22 mouse cellular contexts compared by ENCODE assay signal in the genomic region with DNA sequence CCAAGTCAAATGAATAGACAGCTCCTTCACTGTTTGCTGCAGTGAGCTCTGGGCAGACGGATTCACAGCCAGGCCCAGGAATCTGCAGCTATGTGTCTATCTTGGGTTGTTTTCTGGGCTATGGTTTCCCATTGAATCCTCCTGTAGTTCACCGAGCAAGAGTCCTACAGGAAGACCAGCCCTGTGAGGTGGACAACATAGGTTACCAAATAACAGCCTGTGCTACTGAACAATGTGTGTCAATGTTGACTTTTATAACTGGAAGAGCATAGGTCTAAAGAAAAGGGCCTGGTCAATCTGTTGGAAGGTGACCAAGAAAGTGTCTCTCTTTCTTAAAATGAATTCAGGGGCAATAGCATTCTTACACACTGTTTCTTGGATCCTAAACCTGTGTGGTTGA.
DNase-seq lines count a peak whose midpoint lies in the region; ATAC-seq and TF ChIP-seq lines count a peak whose summit lies in the region.
"Had no signal": no experiment of that assay in that cellular context is flagged by ENCODE, and none has a peak within 500 bp of the region (broad histone marks: within the 10 kb centered on the region; RNA-seq: fewer than 3 reads in every experiment).

No protein-coding gene starts in this region.

- no peak for TF ChIP-seq POLR2A in testis, adult 2 months (IDR thresholded peaks at IDR 0.05; ENCODE audit: control insufficient read depth, low read depth, low read length)

- H3K27me3 ChIP-seq in hindbrain, embryonic 10.5 days (ENCODE audit: insufficient read depth, poor library complexity, severe bottlenecking) = no peaks in the 10 kb centered on the region
- no peaks in the 10 kb centered on the region for H3K27me3 ChIP-seq in hindbrain, embryonic 14.5 days (ENCODE audit: control insufficient read depth, insufficient read depth, low read length)
- no peaks in the 10 kb centered on the region for H3K27me3 ChIP-seq in liver, postnatal 0 days (ENCODE audit: insufficient read depth, low read length)
- H3K27me3 ChIP-seq in midbrain, embryonic 11.5 days (ENCODE audit: control insufficient read depth, insufficient read depth, low read length) = no peaks in the 10 kb centered on the region
- no peaks in the 10 kb centered on the region for H3K27me3 ChIP-seq in midbrain, embryonic 14.5 days (ENCODE audit: control insufficient read depth, insufficient read depth, low read length)
- no peaks in the 10 kb centered on the region for H3K27me3 ChIP-seq in testis, adult 2 months (ENCODE audit: control insufficient read depth, insufficient read depth, low read length)
- H3K27me3 ChIP-seq: CH12.LX, Patski had no signal

- H3K27ac ChIP-seq in hindbrain, embryonic 10.5 days = 0 out of 2 replicates have a peak overlapping the region, but pooled peaks have one; percentile 12
- H3K27ac ChIP-seq in hindbrain, embryonic 14.5 days = no peak overlapping the region
- no peak overlapping the region for H3K27ac ChIP-seq in liver, postnatal 0 days (ENCODE audit: low read depth)
- H3K27ac ChIP-seq in midbrain, embryonic 11.5 days (ENCODE audit: low read depth, low read length) = no peak overlapping the region
- no peak overlapping the region for H3K27ac ChIP-seq in midbrain, embryonic 14.5 days (replicated peaks; ENCODE audit: low read depth, low read length)
- no peak overlapping the region for H3K27ac ChIP-seq in testis, adult 2 months (ENCODE audit: control insufficient read depth, insufficient read depth, low read depth, low read length)

- no peak overlapping the region for H3K4me3 ChIP-seq in hindbrain, embryonic 10.5 days
- H3K4me3 ChIP-seq in hindbrain, embryonic 14.5 days (replicated peaks; ENCODE audit: low read length) = no peak overlapping the region
- H3K4me3 ChIP-seq in liver, postnatal 0 days (ENCODE audit: low read depth, low read length) = no peak overlapping the region
- no peak overlapping the region for H3K4me3 ChIP-seq in midbrain, embryonic 11.5 days (ENCODE audit: low read depth, low read length)
- no peak overlapping the region for H3K4me3 ChIP-seq in midbrain, embryonic 14.5 days (replicated peaks; ENCODE audit: low read depth, low read length)
- peak overlapping the region; percentile 65 for H3K4me3 ChIP-seq in testis, adult 2 months (ENCODE audit: control insufficient read depth, low read depth, low read length)

- no peak for ATAC-seq in hindbrain, embryonic 14.5 days (ENCODE audit: low FRiP score)
- 0 out of 2 replicates have a peak, but pooled peaks have one; percentile 56 for ATAC-seq in liver, postnatal 0 days
- ATAC-seq in midbrain, embryonic 11.5 days (ENCODE audit: low FRiP score) = no peak
- ATAC-seq in midbrain, embryonic 14.5 days (ENCODE audit: low FRiP score, low TSS enrichment) = no peak
- ATAC-seq: activated CD4-positive, CD25-positive, alpha-beta regulatory T cell, adult 4 months; CD4-positive, CD25-positive, alpha-beta regulatory T cell, adult 4 months; Patski had no signal

- no peak for DNase-seq in hindbrain, embryonic 10.5 days (ENCODE audit: low spot score)
- DNase-seq in hindbrain, embryonic 14.5 days (ENCODE audit: low spot score) = no peak
- DNase-seq in liver, postnatal 0 days = no peak
- DNase-seq in liver = no peak
- peak; percentile 68 for DNase-seq in midbrain, embryonic 11.5 days (ENCODE audit: low spot score, missing footprints)
- no peak for DNase-seq in midbrain, embryonic 14.5 days
- no peak for DNase-seq in testis, postnatal 14 days (ENCODE audit: low spot score)
- DNase-seq: adrenal gland, adult 2 months; adrenal gland, adult 8-10 months; adrenal gland, postnatal 10 days; adrenal gland, postnatal 14 days; adrenal gland, postnatal 25 days; adrenal gland, postnatal 36 days; B cell, adult 2 months; cerebellum, adult 11 months; cerebellum, adult 11-12 months had no signal

- WGBS in hindbrain, embryonic 10.5 days = 88% methylated on average over 2 of the region's 2 CpGs
- 82% methylated on average over 2 of the region's 2 CpGs for WGBS in hindbrain, embryonic 14.5 days
- WGBS in liver, postnatal 0 days (ENCODE audit: insufficient replicate concordance) = 70% methylated on average over 2 of the region's 2 CpGs
- WGBS in midbrain, embryonic 11.5 days = 84% methylated on average over 2 of the region's 2 CpGs
- WGBS in midbrain, embryonic 14.5 days = 84% methylated on average over 2 of the region's 2 CpGs

- H3K9ac ChIP-seq in hindbrain, embryonic 14.5 days = no peak overlapping the region
- no peak overlapping the region for H3K9ac ChIP-seq in liver, postnatal 0 days (replicated peaks)
- no peak overlapping the region for H3K9ac ChIP-seq in midbrain, embryonic 11.5 days (ENCODE audit: low read length)
- H3K9ac ChIP-seq in midbrain, embryonic 14.5 days (replicated peaks; ENCODE audit: low read length) = no peak overlapping the region

- H3K36me3 ChIP-seq in hindbrain, embryonic 10.5 days = peaks cover 26% of the 10 kb centered on the region
- 0 out of 2 replicates have a peak, but pooled peaks cover under 1% of the 10 kb centered on the region for H3K36me3 ChIP-seq in hindbrain, embryonic 14.5 days (replicated peaks; ENCODE audit: control insufficient read depth, insufficient read depth)
- H3K36me3 ChIP-seq in liver, postnatal 0 days (replicated peaks; ENCODE audit: insufficient read depth, low read length) = no peaks in the 10 kb centered on the region
- no peaks in the 10 kb centered on the region for H3K36me3 ChIP-seq in midbrain, embryonic 11.5 days (ENCODE audit: control insufficient read depth, insufficient read depth, low read length)
- peaks cover 2% of the 10 kb centered on the region; the same call in 1 of the 2 replicates for H3K36me3 ChIP-seq in midbrain, embryonic 14.5 days (ENCODE audit: control insufficient read depth, insufficient read depth, low read length)
- H3K36me3 ChIP-seq in testis, adult 2 months (ENCODE audit: control insufficient read depth, insufficient read depth, low read length) = no peaks in the 10 kb centered on the region; the same call in 1 of the 2 replicates
- H3K36me3 ChIP-seq: G1E had no signal

- peaks cover 20% of the 10 kb centered on the region for H3K4me1 ChIP-seq in hindbrain, embryonic 10.5 days (replicated peaks)
- 0 out of 2 replicates have a peak, but pooled peaks cover 3% of the 10 kb centered on the region for H3K4me1 ChIP-seq in hindbrain, embryonic 14.5 days (replicated peaks; ENCODE audit: control insufficient read depth, insufficient read depth, low read length)
- H3K4me1 ChIP-seq in liver, postnatal 0 days (ENCODE audit: insufficient read depth) = no peaks in the 10 kb centered on the region
- H3K4me1 ChIP-seq in midbrain, embryonic 11.5 days (ENCODE audit: control insufficient read depth, insufficient read depth, low read length) = no peaks in the 10 kb centered on the region
- 0 out of 2 replicates have a peak, but pooled peaks cover 11% of the 10 kb centered on the region for H3K4me1 ChIP-seq in midbrain, embryonic 14.5 days (ENCODE audit: control insufficient read depth, insufficient read depth, low read length)
- H3K4me1 ChIP-seq in testis, adult 2 months (ENCODE audit: control insufficient read depth, insufficient read depth, low read length) = no peaks in the 10 kb centered on the region

- no peak for TF ChIP-seq EP300 in liver, postnatal 0 days (IDR thresholded peaks at IDR 0.05; ENCODE audit: low read depth)

- no peaks in the 10 kb centered on the region for H3K9me3 ChIP-seq in hindbrain, embryonic 10.5 days
- no peaks in the 10 kb centered on the region for H3K9me3 ChIP-seq in hindbrain, embryonic 14.5 days (ENCODE audit: control insufficient read depth, low read length)
- H3K9me3 ChIP-seq in liver, postnatal 0 days (ENCODE audit: low read length) = no peaks in the 10 kb centered on the region
- no peaks in the 10 kb centered on the region for H3K9me3 ChIP-seq in midbrain, embryonic 11.5 days (ENCODE audit: control insufficient read depth, low read length)
- no peaks in the 10 kb centered on the region for H3K9me3 ChIP-seq in midbrain, embryonic 14.5 days (ENCODE audit: control insufficient read depth, low read length)

- TF ChIP-seq CTCF in liver, postnatal 0 days (IDR thresholded peaks at IDR 0.05; ENCODE audit: low read depth) = no peak
- no peak for TF ChIP-seq CTCF in testis, adult 2 months (IDR thresholded peaks at IDR 0.05; ENCODE audit: control insufficient read depth, insufficient read depth, insufficient replicate concordance, low read depth, low read length)

- H3K4me2 ChIP-seq in hindbrain, embryonic 14.5 days (replicated peaks) = no peak overlapping the region
- no peak overlapping the region for H3K4me2 ChIP-seq in liver, postnatal 0 days (ENCODE audit: low read depth, low read length)
- no peak overlapping the region for H3K4me2 ChIP-seq in midbrain, embryonic 11.5 days
- no peak overlapping the region for H3K4me2 ChIP-seq in midbrain, embryonic 14.5 days (ENCODE audit: low read length)
